Mouse (Mus musculus): ENCODE data around the gene Vamp5.

GRCm38 (mm10) chr6:72366304-72366703 lies 14.0 kb downstream of the Vamp5 start:
- TF ChIP-seq POLR2A (IDR thresholded peaks at IDR 0.05; ENCODE audit: borderline replicate concordance, low read depth, low read length): no peak
- TF ChIP-seq CTCF (IDR thresholded peaks at IDR 0.05; ENCODE audit: low read depth, low read length): no peak
